Mouse (Mus musculus) kidney, postnatal 25 days (tissue): ENCODE results near the gene Ifitm3.
"Not testable (repeated sequence)": the region's sequence is repeated elsewhere in the genome, so short reads cannot be mapped to it uniquely, and the experiment has no call there.

Experiments
- DNase-seq, 2 experiments: peaks; one replicate each; pipeline ENCODE4 v3.0.0; 2021; ENCODE audit warnings: mixed read lengths in 2 of 2

Gene Ifitm3

DNA sequence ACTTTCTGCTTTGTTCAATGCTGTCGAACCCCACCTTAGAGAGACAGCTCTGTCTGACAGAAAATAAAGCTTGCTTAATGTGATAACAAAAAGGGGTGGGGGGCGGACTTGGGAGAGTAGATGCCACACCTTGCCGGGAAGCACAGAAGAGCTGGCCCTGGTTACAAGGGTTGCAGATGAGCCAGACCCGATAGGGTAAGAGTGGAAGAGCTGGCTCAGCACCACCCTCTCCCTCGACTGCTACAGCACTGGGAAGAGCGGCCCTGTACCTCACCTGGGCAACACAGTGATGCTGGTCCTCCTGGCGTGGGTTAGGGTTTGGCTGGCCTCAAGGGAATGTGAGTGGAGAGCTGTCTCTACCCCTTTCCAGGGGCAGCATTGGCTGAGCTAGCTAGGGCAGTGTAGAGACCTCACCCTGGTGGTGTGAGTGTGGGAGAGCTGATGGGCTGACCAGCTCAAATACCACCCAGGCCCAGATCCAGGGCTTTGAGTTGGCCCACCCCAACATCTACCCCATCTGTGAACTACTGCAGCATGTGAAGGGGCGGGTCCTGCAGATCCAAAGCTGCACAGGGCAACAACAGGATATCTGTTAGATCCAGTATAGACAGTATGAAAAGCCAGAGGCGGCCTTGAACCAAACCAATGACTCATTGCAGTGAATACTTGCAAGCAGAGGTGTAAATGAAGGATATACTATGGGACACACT is 22.0 kb upstream of the Ifitm3 start:
- DNase-seq, result no peak

DNA sequence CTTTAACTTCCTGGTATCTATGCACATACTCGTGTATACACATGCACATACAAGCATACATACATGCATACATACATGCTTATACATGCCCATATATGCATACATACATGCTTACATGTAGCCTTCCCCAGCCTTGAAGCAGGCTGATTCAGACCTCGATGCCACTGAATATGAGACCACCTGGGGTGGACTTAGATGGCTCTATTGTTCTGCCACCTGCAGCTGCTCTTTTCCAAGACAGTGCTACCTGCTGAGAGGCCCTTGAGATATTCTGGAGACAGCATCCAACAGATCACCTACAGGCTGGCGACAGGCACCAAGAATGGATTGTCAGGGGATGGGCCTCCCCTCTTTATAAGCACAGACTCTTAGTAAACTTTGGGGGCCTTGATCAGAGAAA is 19.8 kb upstream of the Ifitm3 start:
- DNase-seq, result no peak

DNA sequence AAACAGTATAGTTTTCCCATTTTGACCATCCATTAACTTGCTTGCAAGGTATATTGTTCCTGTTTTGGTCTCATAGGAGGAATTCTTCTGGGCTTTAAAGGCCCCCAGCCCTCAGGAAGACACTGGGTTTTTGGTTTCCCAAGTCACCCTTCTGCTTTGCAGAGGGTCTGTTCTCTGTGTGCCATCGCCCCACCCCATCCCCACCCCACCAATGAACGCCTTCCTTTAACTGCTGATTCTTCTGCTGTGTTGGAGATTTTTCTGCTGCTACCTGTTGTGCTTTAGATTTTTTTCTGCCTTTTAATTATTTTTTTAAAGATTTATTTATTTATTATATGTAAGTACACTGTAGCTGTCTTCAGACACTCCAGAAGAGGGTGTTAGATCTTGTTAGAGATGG is 18.3 kb upstream of the Ifitm3 start, which contains the start of gene Gm17387:
Gene Gm17387, plus strand, starts transcription at position 301 of the 400 bp plus-strand sequence.
- DNase-seq, result no peak

DNA sequence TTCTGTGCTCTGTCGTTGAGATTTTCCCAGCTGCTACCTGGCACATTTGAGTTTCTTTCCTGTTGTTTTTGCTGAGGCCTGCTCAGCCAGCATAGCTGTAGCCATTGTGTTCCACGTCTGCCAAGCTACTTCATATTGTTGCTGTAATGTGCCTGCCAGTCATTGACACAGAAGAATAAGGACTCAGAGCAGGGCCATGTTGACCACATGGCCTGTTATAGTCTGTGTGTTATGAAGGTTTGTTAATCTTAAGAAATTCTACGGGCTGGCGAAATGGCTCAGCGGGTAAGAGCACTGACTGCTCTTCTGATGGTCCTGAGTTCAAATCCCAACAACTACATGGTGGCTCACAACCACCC is 16.1 kb upstream of the Ifitm3 start:
- DNase-seq, result no peak

DNA sequence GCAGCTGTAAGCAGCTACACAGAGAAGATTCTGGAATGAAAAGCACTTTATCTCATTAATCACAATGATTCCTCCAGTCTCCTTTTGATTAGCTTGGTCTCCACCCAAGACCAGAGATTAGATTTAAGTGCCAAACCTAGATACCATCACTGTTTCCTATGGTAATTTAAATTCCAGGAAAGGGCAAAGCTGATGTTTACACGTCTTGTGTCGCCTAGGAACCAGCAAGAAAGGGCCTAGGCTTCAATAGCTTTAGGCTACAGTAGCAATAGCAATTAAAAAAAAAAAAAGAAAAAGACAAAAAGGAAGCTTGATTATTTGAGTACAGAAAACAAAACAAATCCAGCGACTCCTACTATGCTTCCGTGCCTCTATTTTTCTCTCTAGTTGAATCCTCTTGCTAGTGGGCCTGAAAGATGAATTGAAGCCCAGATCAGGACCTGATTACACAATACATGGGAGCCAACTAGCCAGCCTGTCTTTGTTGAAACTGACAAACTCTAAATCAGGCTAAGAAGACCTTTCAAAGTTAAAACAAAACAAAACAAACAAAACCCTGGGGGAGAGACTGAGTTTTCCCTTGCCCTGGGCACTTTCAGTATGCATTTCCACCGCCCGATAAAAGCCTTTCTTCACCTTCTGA is 15.6 kb upstream of the Ifitm3 start:
- DNase-seq, result no peak

- no peak for DNase-seq
These were observed 14.6 kb upstream of the Ifitm3 start for GRCm38 (mm10) chr7:141024865-141025838.

GRCm38 (mm10) chr7:141021489-141022449 is 11.2 kb upstream of the Ifitm3 start:
- DNase-seq, result no peak

DNA sequence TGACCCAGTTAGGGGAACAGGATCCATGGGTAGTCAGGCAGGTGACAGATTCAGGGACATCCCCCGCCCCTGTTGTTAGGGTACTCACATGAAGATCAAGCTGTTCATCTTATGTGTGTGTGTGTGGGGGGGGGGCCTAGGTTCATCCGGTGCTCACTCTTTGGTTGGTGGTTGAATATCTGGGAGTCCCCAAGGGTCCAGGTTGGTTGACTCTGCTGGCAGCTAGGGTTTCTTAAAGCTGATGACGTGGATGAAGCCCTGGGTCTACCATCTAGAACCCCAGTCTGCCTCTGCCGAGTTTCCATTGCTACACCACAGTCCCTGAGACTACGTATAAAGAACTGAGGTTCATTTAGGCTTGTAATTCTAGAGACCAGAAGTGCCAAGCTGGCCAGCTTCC is 8.5 kb upstream of the Ifitm3 start:
- no peak for DNase-seq

- DNase-seq, result not testable (repeated sequence)
These were observed 7.3 kb upstream of the Ifitm3 start, which contains the start of gene Ifitm6 for GRCm38 (mm10) chr7:141017824-141018223. Ifitm6 (minus strand) TSS chr7:141017924.

DNA sequence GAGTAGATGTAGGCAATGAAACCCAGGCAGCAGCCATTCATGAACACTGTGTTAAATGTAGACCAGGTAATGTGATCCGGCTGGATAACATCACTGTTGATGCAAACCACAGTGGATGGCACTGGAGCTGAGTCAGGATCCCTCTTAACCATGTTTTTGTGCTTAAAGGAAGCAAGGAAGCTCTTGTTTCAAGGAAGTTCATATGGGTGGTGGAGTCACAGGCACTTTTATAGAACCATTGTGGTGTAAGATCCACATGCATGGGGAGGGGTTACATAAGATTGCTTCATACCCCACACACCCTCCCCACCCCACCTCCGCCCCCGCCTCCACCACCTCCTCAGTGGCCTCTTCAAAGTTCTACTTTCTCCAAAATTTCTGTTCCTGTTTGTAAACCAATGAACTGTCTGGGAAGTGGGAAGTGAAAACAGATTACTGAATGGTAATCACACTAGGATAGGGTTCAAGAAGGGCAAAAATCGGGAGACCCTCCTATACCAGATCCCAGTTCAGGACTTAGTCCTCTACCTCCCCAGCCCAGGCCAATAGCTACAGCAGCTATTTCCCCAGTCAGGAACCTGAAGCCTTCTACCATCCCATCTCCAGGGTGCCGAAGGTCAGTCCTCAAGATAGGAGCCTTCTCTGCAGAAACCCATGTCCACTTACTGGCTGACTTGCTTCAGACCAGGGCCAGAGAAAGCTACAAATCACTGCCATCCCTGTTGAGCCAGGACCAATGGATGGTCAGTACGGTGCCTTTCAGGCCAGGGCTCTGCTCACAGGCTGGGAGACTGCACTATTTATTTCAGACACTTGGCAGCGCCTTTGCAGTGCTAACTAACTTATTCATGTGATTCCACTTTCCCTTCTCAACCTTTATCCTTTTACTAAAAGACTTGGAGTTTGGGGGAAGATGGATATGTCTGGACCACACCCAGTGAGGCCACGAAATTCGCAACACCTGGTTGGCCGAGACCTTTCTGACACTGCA is 6.4 kb upstream of the Ifitm3 start:
- no peak for DNase-seq

GRCm38 (mm10) chr7:141011238-141011770 is 734 bp upstream of the Ifitm3 start:
- DNase-seq, result no peak

- DNase-seq, result no peak
These were observed 905 bp downstream of the Ifitm3 start for GRCm38 (mm10) chr7:141009665-141010064.

DNA sequence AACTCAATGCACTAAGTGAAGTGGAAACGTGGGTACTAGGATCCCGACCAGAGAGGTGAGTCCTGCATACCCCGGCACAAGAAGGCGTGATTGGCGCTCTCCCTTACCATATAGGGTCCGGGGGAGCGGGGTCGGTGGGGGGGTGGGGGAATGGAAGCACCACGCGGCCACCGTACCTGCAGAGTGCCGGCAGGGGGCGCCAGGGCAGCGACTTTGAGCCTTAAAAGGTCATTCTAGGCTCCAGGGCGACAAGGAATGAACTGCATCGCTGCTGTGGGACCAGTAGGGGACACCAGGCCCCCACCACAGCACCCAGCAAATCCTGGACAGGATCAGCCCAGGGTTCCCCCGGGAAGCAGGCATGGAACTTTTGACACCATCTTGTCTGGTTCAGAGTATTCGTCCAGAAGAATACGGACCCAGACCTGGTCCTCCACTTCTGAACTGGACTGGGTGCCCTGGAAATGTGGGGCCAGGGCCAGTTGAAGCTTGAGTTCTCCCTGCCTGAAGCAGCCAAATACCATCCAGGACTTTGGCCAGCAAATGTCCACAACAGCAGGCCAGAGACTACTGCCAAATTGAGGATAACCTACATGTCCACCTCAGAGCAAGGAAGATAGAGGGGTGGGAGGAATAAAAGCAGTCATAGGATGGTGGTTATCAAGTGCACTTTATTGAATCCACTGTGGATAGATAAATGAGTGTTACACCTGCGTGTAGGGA is 1.5 kb downstream of the Ifitm3 start:
- peak; percentile 87 to 90 for DNase-seq

- DNase-seq, result peak in 1 of 2 experiments; percentile 32
These were observed 2.2 kb downstream of the Ifitm3 start for GRCm38 (mm10) chr7:141008312-141008761.

DNA sequence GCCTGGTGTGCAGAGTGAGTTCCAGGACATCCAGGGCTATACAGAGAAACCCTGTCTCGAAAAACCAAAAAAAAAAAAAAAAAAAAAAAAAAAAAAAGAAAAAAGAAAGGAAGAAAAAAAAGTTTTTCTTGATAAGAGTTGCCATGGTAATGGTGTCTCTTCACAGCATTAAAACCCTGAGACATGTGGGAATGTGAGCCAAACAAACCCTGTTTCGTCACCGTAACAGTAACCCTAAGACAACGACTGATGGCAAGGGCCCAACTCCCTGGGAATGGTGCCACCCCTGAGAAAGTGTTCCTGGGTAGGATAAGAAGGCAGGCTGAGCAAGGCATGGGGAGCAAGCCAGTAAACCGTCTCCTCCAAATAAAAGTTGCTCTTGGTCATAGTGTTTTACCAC is 3.7 kb downstream of the Ifitm3 start:
- no peak for DNase-seq

DNA sequence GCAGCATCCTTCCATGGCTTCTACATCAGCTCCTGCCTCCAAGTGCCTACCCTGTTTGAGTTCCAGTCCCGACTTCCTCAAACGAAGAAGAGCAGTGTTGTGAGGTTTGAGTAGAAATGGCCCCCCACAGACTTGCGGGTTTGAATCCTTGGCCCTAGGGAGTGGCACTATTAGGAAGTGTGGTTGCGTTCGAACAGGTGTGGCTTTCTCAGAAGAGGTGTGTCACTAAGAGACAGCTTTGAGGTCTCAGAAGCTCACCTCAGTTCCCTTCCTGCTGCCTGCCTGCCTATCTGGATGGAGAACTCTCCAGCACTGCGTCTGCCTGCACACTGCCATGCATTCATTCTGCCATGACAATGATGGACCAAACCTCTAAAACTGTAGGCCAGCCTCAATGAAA is 4.1 kb downstream of the Ifitm3 start:
- DNase-seq, result no peak

- DNase-seq, result no peak
These were observed 7.1 kb downstream of the Ifitm3 start for GRCm38 (mm10) chr7:141003248-141004010.

GRCm38 (mm10) chr7:141000881-141001708 is 9.5 kb downstream of the Ifitm3 start:
- DNase-seq, result no peak
